Comparison of ENCODE assay signal across 7 mouse cellular contexts in genomic region chr1:153486120-153486519, GRCm38 (mm10). TPM values are rescaled to one million over a fixed set of nuclear protein-coding genes. Genes with fewer than 3 reads are reported as not detected.
A peak's percentile ranks its signal among the peaks of the same experiment; 100 is the strongest.
DNase-seq lines count a peak whose midpoint lies in the region; ATAC-seq and TF ChIP-seq lines count a peak whose summit lies in the region.
"Not testable (repeated sequence)": the region's sequence is repeated elsewhere in the genome, so short reads cannot be mapped to it uniquely, and the experiment has no call there.

No protein-coding gene starts in this region.

- H3K9me3 ChIP-seq in ES-Bruce4 (replicated peaks; ENCODE audit: control insufficient read depth, insufficient read depth, low read length, poor library complexity, severe bottlenecking); forebrain, embryonic 16.5 days (ENCODE audit: control insufficient read depth, low read length); hindbrain, embryonic 12.5 days (replicated peaks); liver, postnatal 0 days (ENCODE audit: low read length); midbrain, postnatal 0 days (ENCODE audit: low read length): not testable (repeated sequence)

- not testable (repeated sequence) for DNase-seq in layer of hippocampus, adult 2 months (ENCODE audit: low spot score in 2 of 2); liver, postnatal 0 days; midbrain, postnatal 0 days (ENCODE audit: low spot score)

- 11% methylated on average over 6 of the region's 6 CpGs for WGBS in forebrain, embryonic 16.5 days
- WGBS in hindbrain, embryonic 12.5 days, result 9% methylated on average over 6 of the region's 6 CpGs
- WGBS in liver, postnatal 0 days (ENCODE audit: insufficient replicate concordance), result 5% methylated on average over 6 of the region's 6 CpGs
- WGBS in midbrain, postnatal 0 days, result 11% methylated on average over 6 of the region's 6 CpGs

- peak overlapping the region; percentile 96 for H3K4me2 ChIP-seq in forebrain, embryonic 16.5 days (ENCODE audit: low read length)
- peak overlapping the region; percentile 87 for H3K4me2 ChIP-seq in hindbrain, embryonic 12.5 days (replicated peaks)
- peak overlapping the region; percentile 87 for H3K4me2 ChIP-seq in liver, postnatal 0 days (ENCODE audit: low read depth, low read length)
- peak overlapping the region; percentile 54 for H3K4me2 ChIP-seq in midbrain, postnatal 0 days (ENCODE audit: low read depth, low read length, poor library complexity, severe bottlenecking)

- ATAC-seq in forebrain, embryonic 16.5 days; hindbrain, embryonic 12.5 days (ENCODE audit: low FRiP score); liver, postnatal 0 days; midbrain, postnatal 0 days (ENCODE audit: low FRiP score): not testable (repeated sequence)

- H3K27ac ChIP-seq in ES-Bruce4 (ENCODE audit: insufficient read depth, low read length); cortical plate, adult 2 months (ENCODE audit: insufficient read depth, low read length); forebrain, embryonic 16.5 days (ENCODE audit: low read length); hindbrain, embryonic 12.5 days: not testable (repeated sequence)
- peak overlapping the region; percentile 92; the same call in 1 of the 2 replicates for H3K27ac ChIP-seq in layer of hippocampus, adult 2 months
- H3K27ac ChIP-seq in liver, postnatal 0 days (ENCODE audit: low read depth), result peak overlapping the region; percentile 86; the same call in 1 of the 2 replicates
- H3K27ac ChIP-seq in midbrain, postnatal 0 days (ENCODE audit: low read depth, low read length), result 0 out of 2 replicates have a peak overlapping the region, but pooled peaks have one; percentile 87

- H3K4me1 ChIP-seq in ES-Bruce4 (ENCODE audit: control insufficient read depth, insufficient read depth, low read length); cortical plate, adult 2 months (ENCODE audit: control insufficient read depth, insufficient read depth, low read length); midbrain, postnatal 0 days (ENCODE audit: insufficient read depth, low read length): not testable (repeated sequence)
- peaks cover 23% of the 10 kb centered on the region for H3K4me1 ChIP-seq in forebrain, embryonic 16.5 days (replicated peaks; ENCODE audit: control insufficient read depth, insufficient read depth, low read length)
- peaks cover 24% of the 10 kb centered on the region for H3K4me1 ChIP-seq in hindbrain, embryonic 12.5 days
- H3K4me1 ChIP-seq in liver, postnatal 0 days (ENCODE audit: insufficient read depth), result peaks cover 19% of the 10 kb centered on the region

- peaks cover 39% of the 10 kb centered on the region for H3K36me3 ChIP-seq in ES-Bruce4 (ENCODE audit: control insufficient read depth, insufficient read depth, low read length, poor library complexity, severe bottlenecking)
- H3K36me3 ChIP-seq in forebrain, embryonic 16.5 days (ENCODE audit: control insufficient read depth, insufficient read depth); midbrain, postnatal 0 days (ENCODE audit: insufficient read depth, low read length): not testable (repeated sequence)
- peaks cover 12% of the 10 kb centered on the region for H3K36me3 ChIP-seq in hindbrain, embryonic 12.5 days
- peaks cover 16% of the 10 kb centered on the region for H3K36me3 ChIP-seq in liver, postnatal 0 days (replicated peaks; ENCODE audit: insufficient read depth, low read length)

- H3K4me3 ChIP-seq in ES-Bruce4 (ENCODE audit: low read depth, low read length), result peak overlapping the region; percentile 97
- H3K4me3 ChIP-seq in cortical plate, adult 2 months (ENCODE audit: insufficient read depth, low read length), result peak overlapping the region; percentile 99
- peak overlapping the region; percentile 99 for H3K4me3 ChIP-seq in forebrain, embryonic 16.5 days (replicated peaks; ENCODE audit: low read length)
- peak overlapping the region; percentile 75 for H3K4me3 ChIP-seq in hindbrain, embryonic 12.5 days
- H3K4me3 ChIP-seq in layer of hippocampus, adult 2 months, result peak overlapping the region; percentile 91
- peak overlapping the region; percentile 96 for H3K4me3 ChIP-seq in liver, postnatal 0 days (ENCODE audit: low read depth, low read length)
- H3K4me3 ChIP-seq in midbrain, postnatal 0 days (ENCODE audit: low read depth, low read length), result peak overlapping the region; percentile 75

- not testable (repeated sequence) for TF ChIP-seq EP300 in ES-Bruce4 (IDR thresholded peaks at IDR 0.05; ENCODE audit: insufficient read depth, low read depth, low read length); liver, postnatal 0 days (IDR thresholded peaks at IDR 0.05; ENCODE audit: low read depth)

- H3K27me3 ChIP-seq in ES-Bruce4 (ENCODE audit: control insufficient read depth, insufficient read depth, low read length, poor library complexity, severe bottlenecking); forebrain, embryonic 16.5 days (replicated peaks; ENCODE audit: control insufficient read depth, insufficient read depth, low read length); hindbrain, embryonic 12.5 days; liver, postnatal 0 days (ENCODE audit: insufficient read depth, low read length); midbrain, postnatal 0 days (ENCODE audit: insufficient read depth, low read length): not testable (repeated sequence)

- peak overlapping the region; percentile 95 for H3K9ac ChIP-seq in ES-Bruce4 (ENCODE audit: low read depth, poor library complexity, severe bottlenecking)
- H3K9ac ChIP-seq in forebrain, embryonic 16.5 days (replicated peaks; ENCODE audit: low read depth, low read length), result peak overlapping the region; percentile 99
- peak overlapping the region; percentile 94 for H3K9ac ChIP-seq in hindbrain, embryonic 12.5 days
- H3K9ac ChIP-seq in liver, postnatal 0 days (replicated peaks), result peak overlapping the region; percentile 92
- H3K9ac ChIP-seq in midbrain, postnatal 0 days (replicated peaks; ENCODE audit: low read length, poor library complexity, severe bottlenecking), result peak overlapping the region; percentile 82; the same call in 1 of the 2 replicates

- TF ChIP-seq CTCF in ES-Bruce4 (IDR thresholded peaks at IDR 0.05; ENCODE audit: low read depth, low read length); cortical plate, adult 2 months (IDR thresholded peaks at IDR 0.05; ENCODE audit: extremely low read depth, insufficient read depth, low read length); layer of hippocampus, adult 2 months (conservative IDR thresholded peaks at IDR 0.05): not testable (repeated sequence)
- peak; percentile 11; the same call in 1 of the 2 replicates for TF ChIP-seq CTCF in liver, postnatal 0 days (IDR thresholded peaks at IDR 0.05; ENCODE audit: low read depth)
- TF ChIP-seq CTCF in midbrain, postnatal 0 days (IDR thresholded peaks at IDR 0.05), result peak; percentile 19

- TF ChIP-seq POLR2A in ES-Bruce4 (IDR thresholded peaks at IDR 0.05; ENCODE audit: insufficient read depth, low read length); cortical plate, adult 2 months (IDR thresholded peaks at IDR 0.05; ENCODE audit: extremely low read depth, insufficient read depth, low read length): not testable (repeated sequence)

RNA-seq across cellular contexts. Expression of gene Dhx9, which starts 1.3 kb away (rescaled TPM):
- 257 and 282 TPM in 2 replicates for polyA plus RNA-seq in ES-Bruce4 (2011; ENCODE audit: insufficient read depth, insufficient read length, low read depth, missing spikeins)
- 46.6 and 47.2 TPM in 2 replicates for polyA plus RNA-seq in cortical plate, adult 2 months (2012; rRNA removed)
- polyA plus RNA-seq in forebrain, embryonic 16.5 days (2015; fragmentation: Nextera tagmentation; extraction: Ambion mirVana), result 30.8 and 38.4 TPM in 2 replicates
- polyA plus RNA-seq in hindbrain, embryonic 12.5 days (2016; fragmentation: Nextera tagmentation; extraction: Ambion mirVana), result 47.3 and 47.4 TPM in 2 replicates
- 100 to 1,000 TPM; 118 to 120 TPM for total RNA-seq in layer of hippocampus, adult 2 months (2021)
- polyA plus RNA-seq in liver, postnatal 0 days (2015; fragmentation: Nextera tagmentation; extraction: Ambion mirVana), result 7.7 and 9.9 TPM in 2 replicates
- 53.7 and 134 TPM in 2 replicates for total RNA-seq in midbrain, postnatal 0 days (2014; rRNA removed)
- polyA plus RNA-seq in midbrain, postnatal 0 days (2015; fragmentation: Nextera tagmentation; extraction: Ambion mirVana), result 20.3 and 30.0 TPM in 2 replicates
